Mouse (Mus musculus): ENCODE data around the gene Arhgap15. TPM values are rescaled to one million over a fixed set of nuclear protein-coding genes. Genes with fewer than 3 reads are reported as not detected.

Arhgap15 gene
- polyA plus RNA-seq, 1 experiment from 2014 or later = 1.1 TPM

- no peaks in the 10 kb centered on the region for H3K9me3 ChIP-seq (ENCODE audit: low read length)
- ATAC-seq (ENCODE audit: low FRiP score, low TSS enrichment) = no peak
- H3K4me2 ChIP-seq (replicated peaks; ENCODE audit: low read depth, low read length) = no peak overlapping the region
- H3K4me3 ChIP-seq (ENCODE audit: low read length) = no peak overlapping the region
- no peaks in the 10 kb centered on the region for H3K4me1 ChIP-seq (ENCODE audit: insufficient read depth, low read length)
- no peak overlapping the region for H3K27ac ChIP-seq (ENCODE audit: low read length)
- H3K36me3 ChIP-seq (ENCODE audit: insufficient read depth, low read length) = no peaks in the 10 kb centered on the region
- no peak overlapping the region for H3K9ac ChIP-seq (replicated peaks; ENCODE audit: low read length)
- no peaks in the 10 kb centered on the region for H3K27me3 ChIP-seq (ENCODE audit: insufficient read depth, low read length)
- WGBS = 88% methylated on average over 5 of the region's 5 CpGs
Observed at GRCm38 (mm10) chr2:44013388-44013787, 264.8 kb downstream of the Arhgap15 start.

DNA sequence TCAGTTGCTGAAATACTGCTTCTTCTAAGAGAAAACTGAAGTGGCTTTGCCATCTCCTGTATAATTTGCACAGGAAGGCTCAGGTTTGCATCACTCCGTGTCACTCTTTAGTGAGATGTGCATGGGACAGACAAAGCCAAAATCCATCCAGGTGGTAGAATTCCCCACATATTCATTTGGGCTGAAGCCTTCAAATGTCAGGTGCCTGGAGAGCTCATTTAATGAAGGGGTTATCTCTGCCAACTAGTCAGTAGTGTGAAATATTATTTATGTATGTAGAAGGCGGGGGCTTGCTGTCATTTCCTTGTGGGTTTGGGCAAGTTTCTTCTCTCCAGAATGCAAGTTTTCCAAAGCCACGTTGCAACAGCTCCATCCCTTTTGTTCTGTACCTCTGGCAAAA lies 268.1 kb downstream of the Arhgap15 start:
- H3K9ac ChIP-seq (replicated peaks; ENCODE audit: low read length) = no peak overlapping the region
- H3K27me3 ChIP-seq (ENCODE audit: insufficient read depth, low read length) = no peaks in the 10 kb centered on the region
- 76% methylated on average over 3 of the region's 3 CpGs for WGBS
- H3K9me3 ChIP-seq (ENCODE audit: low read length) = no peaks in the 10 kb centered on the region
- ATAC-seq (ENCODE audit: low FRiP score, low TSS enrichment) = no peak
- no peaks in the 10 kb centered on the region for H3K4me1 ChIP-seq (ENCODE audit: insufficient read depth, low read length)
- H3K36me3 ChIP-seq (ENCODE audit: insufficient read depth, low read length) = no peaks in the 10 kb centered on the region
- H3K27ac ChIP-seq (ENCODE audit: low read length) = no peak overlapping the region
- H3K4me2 ChIP-seq (replicated peaks; ENCODE audit: low read depth, low read length) = no peak overlapping the region
- no peak overlapping the region for H3K4me3 ChIP-seq (ENCODE audit: low read length)

- no peaks in the 10 kb centered on the region for H3K36me3 ChIP-seq (ENCODE audit: insufficient read depth, low read length)
- H3K4me1 ChIP-seq (ENCODE audit: insufficient read depth, low read length) = no peaks in the 10 kb centered on the region
- no peak overlapping the region for H3K9ac ChIP-seq (replicated peaks; ENCODE audit: low read length)
- no peak for ATAC-seq (ENCODE audit: low FRiP score, low TSS enrichment)
- no peak overlapping the region for H3K4me3 ChIP-seq (ENCODE audit: low read length)
- H3K27me3 ChIP-seq (ENCODE audit: insufficient read depth, low read length) = no peaks in the 10 kb centered on the region
- WGBS = 87% methylated on average over 14 of the region's 14 CpGs
- H3K27ac ChIP-seq (ENCODE audit: low read length) = no peak overlapping the region
- H3K9me3 ChIP-seq (ENCODE audit: low read length) = no peaks in the 10 kb centered on the region
- H3K4me2 ChIP-seq (replicated peaks; ENCODE audit: low read depth, low read length) = no peak overlapping the region
Observed at GRCm38 (mm10) chr2:44017405-44018026, 268.9 kb downstream of the Arhgap15 start.

DNA sequence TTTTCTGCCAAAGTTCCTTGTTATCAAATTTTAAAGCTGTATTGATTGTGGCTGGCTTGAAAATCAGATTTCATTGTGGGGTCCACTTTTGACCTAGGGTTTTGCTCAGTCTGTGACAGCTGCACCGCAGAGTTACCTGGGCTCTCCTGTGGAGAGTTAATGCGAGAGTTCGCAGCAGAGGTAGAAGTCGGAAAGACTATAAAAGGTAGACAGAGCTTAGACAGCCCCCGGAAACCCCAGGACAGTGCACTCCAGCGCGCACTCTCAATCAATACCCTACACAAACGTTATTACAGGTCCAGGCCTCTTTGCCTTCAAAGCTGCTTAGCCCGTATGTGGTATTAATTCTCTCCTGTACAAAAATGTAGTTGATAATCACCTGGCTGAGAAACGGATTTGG lies 269.4 kb downstream of the Arhgap15 start:
- Histone ChIP-seq H3K9ac (replicated peaks; ENCODE audit: low read length) (no peak overlapping the region), H3K36me3 (ENCODE audit: insufficient read depth, low read length) (no peaks in the 10 kb centered on the region), H3K9me3 (ENCODE audit: low read length) (no peaks in the 10 kb centered on the region), H3K4me3 (ENCODE audit: low read length) (no peak overlapping the region), H3K27ac (ENCODE audit: low read length) (no peak overlapping the region), H3K27me3 (ENCODE audit: insufficient read depth, low read length) (no peaks in the 10 kb centered on the region), H3K4me2 (replicated peaks; ENCODE audit: low read depth, low read length) (no peak overlapping the region), H3K4me1 (ENCODE audit: insufficient read depth, low read length) (no peaks in the 10 kb centered on the region)
- 86% methylated on average over 10 of the region's 10 CpGs for WGBS
- ATAC-seq (ENCODE audit: low FRiP score, low TSS enrichment) = no peak

- ATAC-seq (ENCODE audit: low FRiP score, low TSS enrichment) = no peak
- Histone ChIP-seq H3K27ac (ENCODE audit: low read length) (no peak overlapping the region), H3K9me3 (ENCODE audit: low read length) (no peaks in the 10 kb centered on the region), H3K27me3 (ENCODE audit: insufficient read depth, low read length) (no peaks in the 10 kb centered on the region), H3K4me3 (ENCODE audit: low read length) (no peak overlapping the region), H3K4me1 (ENCODE audit: insufficient read depth, low read length) (no peaks in the 10 kb centered on the region), H3K9ac (replicated peaks; ENCODE audit: low read length) (no peak overlapping the region), H3K36me3 (ENCODE audit: insufficient read depth, low read length) (no peaks in the 10 kb centered on the region), H3K4me2 (replicated peaks; ENCODE audit: low read depth, low read length) (no peak overlapping the region)
- 91% methylated on average over 1 of the region's 1 CpGs for WGBS
Observed at GRCm38 (mm10) chr2:44024704-44025103, 276.1 kb downstream of the Arhgap15 start.

DNA sequence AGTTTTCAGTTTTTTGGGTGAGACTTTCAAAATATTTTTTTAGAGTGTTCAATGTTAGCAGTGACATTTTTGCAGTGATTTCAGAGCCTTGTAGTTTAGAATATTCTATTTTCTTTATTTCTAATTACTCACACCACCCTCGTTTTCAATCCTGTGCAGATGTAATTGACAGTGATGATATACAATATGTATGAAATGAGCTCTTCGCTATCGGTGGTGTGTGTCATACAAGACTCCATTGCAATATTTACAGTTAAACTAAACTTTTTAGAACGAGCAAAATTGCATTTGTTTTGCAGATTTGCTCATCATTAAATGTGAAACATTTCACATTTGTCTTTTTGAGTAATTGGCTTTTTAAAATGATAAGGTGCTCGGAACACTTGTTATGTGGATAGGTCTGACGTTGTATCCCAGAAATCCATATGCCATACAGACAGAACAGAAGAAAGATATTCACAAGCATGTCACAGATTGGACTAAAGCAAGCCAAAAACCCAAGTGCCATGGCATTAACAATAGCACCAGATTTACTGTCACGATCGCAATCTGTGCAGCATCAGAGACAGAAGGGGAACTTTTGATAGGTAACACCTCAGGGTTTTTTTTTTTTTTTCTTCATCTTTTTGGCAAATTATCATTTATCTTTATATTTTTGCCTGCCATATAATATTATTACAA lies 280.6 kb downstream of the Arhgap15 start:
- Histone ChIP-seq H3K4me2 (replicated peaks; ENCODE audit: low read depth, low read length) (no peak overlapping the region), H3K27ac (ENCODE audit: low read length) (no peak overlapping the region), H3K27me3 (ENCODE audit: insufficient read depth, low read length) (no peaks in the 10 kb centered on the region), H3K4me1 (ENCODE audit: insufficient read depth, low read length) (no peaks in the 10 kb centered on the region), H3K36me3 (ENCODE audit: insufficient read depth, low read length) (no peaks in the 10 kb centered on the region), H3K9me3 (ENCODE audit: low read length) (no peaks in the 10 kb centered on the region), H3K9ac (replicated peaks; ENCODE audit: low read length) (no peak overlapping the region), H3K4me3 (ENCODE audit: low read length) (no peak overlapping the region)
- ATAC-seq (ENCODE audit: low FRiP score, low TSS enrichment) = no peak
- 87% methylated on average over 8 of the region's 8 CpGs for WGBS

- Histone ChIP-seq H3K9ac (replicated peaks; ENCODE audit: low read length) (no peak overlapping the region), H3K4me3 (ENCODE audit: low read length) (no peak overlapping the region), H3K9me3 (ENCODE audit: low read length) (no peaks in the 10 kb centered on the region), H3K36me3 (ENCODE audit: insufficient read depth, low read length) (no peaks in the 10 kb centered on the region), H3K27me3 (ENCODE audit: insufficient read depth, low read length) (no peaks in the 10 kb centered on the region), H3K27ac (ENCODE audit: low read length) (no peak overlapping the region), H3K4me2 (replicated peaks; ENCODE audit: low read depth, low read length) (no peak overlapping the region), H3K4me1 (ENCODE audit: insufficient read depth, low read length) (no peaks in the 10 kb centered on the region)
- no peak for ATAC-seq (ENCODE audit: low FRiP score, low TSS enrichment)
- WGBS = 86% methylated on average over 10 of the region's 10 CpGs
Observed at GRCm38 (mm10) chr2:44029865-44030264, 281.2 kb downstream of the Arhgap15 start.

DNA sequence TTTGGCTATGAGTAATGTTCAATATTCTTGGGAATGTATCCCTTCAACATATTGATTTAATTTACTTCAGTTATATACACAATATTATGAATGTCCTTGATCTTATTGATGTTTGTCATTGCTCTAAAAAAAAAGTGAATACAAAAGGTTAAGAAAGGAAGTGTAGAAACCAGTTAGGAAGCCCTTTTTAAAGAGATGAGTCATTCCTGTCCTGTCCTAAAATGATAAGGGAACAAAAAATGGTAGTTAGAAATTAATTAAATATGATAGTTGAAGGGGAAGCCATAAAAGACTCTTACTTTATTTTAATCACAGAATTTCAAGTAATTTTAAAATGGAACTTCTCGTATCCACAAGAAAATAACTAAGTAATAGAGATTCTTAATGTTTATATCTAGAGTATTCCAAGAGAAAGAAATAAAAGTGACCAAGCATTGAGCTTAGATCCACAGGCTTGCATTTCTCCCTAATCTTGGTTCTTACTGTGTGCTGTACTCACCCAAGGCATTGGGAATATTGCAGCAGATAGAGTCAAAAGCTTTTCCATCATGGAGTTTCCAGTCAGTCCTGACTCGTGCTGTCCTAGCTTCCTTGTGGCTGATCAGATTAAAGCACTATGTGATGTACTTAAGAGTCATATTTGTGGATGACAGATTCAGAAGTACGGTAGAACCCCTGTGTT lies 291.0 kb downstream of the Arhgap15 start:
- ATAC-seq (ENCODE audit: low FRiP score, low TSS enrichment) = no peak

DNA sequence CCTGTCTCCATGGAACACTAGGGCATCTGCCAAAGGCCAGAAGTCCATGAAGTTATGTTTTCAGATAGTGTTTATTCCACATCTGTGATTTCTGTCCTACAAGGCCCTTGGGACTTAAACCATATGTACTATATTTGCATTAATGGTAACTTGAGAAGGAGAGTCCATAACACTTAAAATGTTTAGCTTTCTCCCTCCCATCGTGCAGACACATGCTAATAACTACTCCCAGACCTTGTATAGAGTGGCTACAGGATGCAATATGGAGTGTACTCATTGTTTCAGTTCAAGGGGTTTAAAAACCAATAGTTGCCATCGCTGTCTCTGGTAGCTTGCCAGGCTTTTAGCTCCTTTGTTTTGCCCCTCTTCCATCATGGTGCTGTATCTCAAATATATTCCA lies 295.5 kb downstream of the Arhgap15 start:
- ATAC-seq (ENCODE audit: low FRiP score, low TSS enrichment) = no peak
- no peak overlapping the region for H3K4me2 ChIP-seq (replicated peaks; ENCODE audit: low read depth, low read length)
- H3K36me3 ChIP-seq (ENCODE audit: insufficient read depth, low read length) = no peaks in the 10 kb centered on the region
- no peak overlapping the region for H3K4me3 ChIP-seq (ENCODE audit: low read length)
- H3K4me1 ChIP-seq (ENCODE audit: insufficient read depth, low read length) = no peaks in the 10 kb centered on the region
- no peaks in the 10 kb centered on the region for H3K27me3 ChIP-seq (ENCODE audit: insufficient read depth, low read length)
- H3K27ac ChIP-seq (ENCODE audit: low read length) = no peak overlapping the region
- no peak overlapping the region for H3K9ac ChIP-seq (replicated peaks; ENCODE audit: low read length)
- 53% methylated on average over 2 of the region's 2 CpGs for WGBS
- no peaks in the 10 kb centered on the region for H3K9me3 ChIP-seq (ENCODE audit: low read length)

More for the DNA sequence above, 291.0 kb downstream of the Arhgap15 start:
- Histone ChIP-seq H3K27me3 (ENCODE audit: insufficient read depth, low read length) (no peaks in the 10 kb centered on the region), H3K27ac (ENCODE audit: low read length) (no peak overlapping the region), H3K4me2 (replicated peaks; ENCODE audit: low read depth, low read length) (no peak overlapping the region), H3K4me1 (ENCODE audit: insufficient read depth, low read length) (no peaks in the 10 kb centered on the region), H3K36me3 (ENCODE audit: insufficient read depth, low read length) (no peaks in the 10 kb centered on the region), H3K9me3 (ENCODE audit: low read length) (no peaks in the 10 kb centered on the region), H3K9ac (replicated peaks; ENCODE audit: low read length) (no peak overlapping the region), H3K4me3 (ENCODE audit: low read length) (no peak overlapping the region)
- 86% methylated on average over 3 of the region's 3 CpGs for WGBS

DNA sequence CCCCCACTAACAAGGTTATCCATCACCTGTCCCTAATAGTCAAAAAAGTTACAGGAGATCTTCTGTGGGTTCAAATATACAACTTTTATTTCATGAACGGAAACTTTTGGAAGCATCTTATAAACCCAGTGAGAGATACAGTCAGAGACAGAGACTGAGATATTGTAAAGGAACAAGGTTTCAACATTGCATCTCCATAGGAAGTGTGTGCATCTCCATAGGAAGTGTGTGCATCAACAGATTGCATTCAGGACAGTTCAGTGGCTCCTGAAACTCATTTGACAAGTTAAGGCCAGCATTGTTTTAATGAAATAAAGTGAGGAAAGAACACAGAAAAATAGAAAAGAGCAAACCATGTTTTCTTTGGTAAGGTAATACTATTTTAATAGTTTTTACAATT lies 296.0 kb downstream of the Arhgap15 start:
- Histone ChIP-seq H3K27me3 (ENCODE audit: insufficient read depth, low read length) (no peaks in the 10 kb centered on the region), H3K36me3 (ENCODE audit: insufficient read depth, low read length) (no peaks in the 10 kb centered on the region), H3K4me3 (ENCODE audit: low read length) (no peak overlapping the region), H3K4me1 (ENCODE audit: insufficient read depth, low read length) (no peaks in the 10 kb centered on the region), H3K4me2 (replicated peaks; ENCODE audit: low read depth, low read length) (no peak overlapping the region), H3K9ac (replicated peaks; ENCODE audit: low read length) (no peak overlapping the region), H3K27ac (ENCODE audit: low read length) (no peak overlapping the region), H3K9me3 (ENCODE audit: low read length) (no peaks in the 10 kb centered on the region)
- 71% methylated on average over 1 of the region's 1 CpGs for WGBS
- ATAC-seq (ENCODE audit: low FRiP score, low TSS enrichment) = no peak

Data from kidney, embryonic 16.5 days (tissue).